Mouse (Mus musculus) liver, embryonic 15.5 days (tissue): ENCODE data around the gene Fv1. TPM values are rescaled to one million over a fixed set of nuclear protein-coding genes. Genes with fewer than 3 reads are reported as not detected.
A peak's percentile ranks its signal among the peaks of the same experiment; 100 is the strongest.
"Not testable (repeated sequence)": the region's sequence is repeated elsewhere in the genome, so short reads cannot be mapped to it uniquely, and the experiment has no call there.

Experiments
- ATAC-seq: fragments of 200-750 bp; cut with Nextera tagmentation; 2 replicates; pipeline ENCODE4 v1.8.0; 2017; ENCODE audit warnings: moderate number of reproducible peaks, mild to moderate bottlenecking, moderate library complexity; ENCODE audit not compliant: insufficient read depth
- H3K27ac ChIP-seq: fragments of 300-500 bp; sonication (generic); replicated peaks from 2 replicates; pipeline ENCODE4 v1.5.1; 2015; ENCODE audit warnings: mild to moderate bottlenecking, inconsistent platforms
- H3K27me3 ChIP-seq: fragments of 300-500 bp; sonication (generic); 2 replicates; pipeline ENCODE4 v1.6.1; 2015; ENCODE audit warnings: mild to moderate bottlenecking, inconsistent platforms
- H3K36me3 ChIP-seq: fragments of 300-500 bp; sonication (generic); replicated peaks from 2 replicates; pipeline ENCODE4 v1.6.1; 2015; ENCODE audit warnings: moderate library complexity, mild to moderate bottlenecking, inconsistent platforms
- H3K4me1 ChIP-seq: fragments of 300-500 bp; sonication (generic); replicated peaks from 2 replicates; pipeline ENCODE4 v1.6.1; 2015; ENCODE audit warnings: inconsistent platforms
- H3K4me2 ChIP-seq: fragments of 300-500 bp; sonication (generic); 2 replicates; pipeline ENCODE4 v1.6.1; 2015; ENCODE audit warnings: moderate library complexity, mild to moderate bottlenecking, inconsistent platforms
- H3K4me3 ChIP-seq: fragments of 300-500 bp; sonication (generic); replicated peaks from 2 replicates; pipeline ENCODE4 v1.5.1; 2015; ENCODE audit warnings: mild to moderate bottlenecking, inconsistent platforms
- H3K9ac ChIP-seq: fragments of 300-500 bp; sonication (generic); 2 replicates; pipeline ENCODE4 v1.6.1; 2015; ENCODE audit warnings: moderate library complexity, mild to moderate bottlenecking, inconsistent platforms
- H3K9me3 ChIP-seq: fragments of 300-500 bp; sonication (generic); replicated peaks from 2 replicates; pipeline ENCODE4 v1.6.1; 2016; ENCODE audit warnings: inconsistent platforms
- WGBS: fragments of 180-500 bp; shearing (Covaris S2); methylation state at CpG from one replicate; pipeline ENCODE4 v1.1.7; 2015; ENCODE audit warnings: mixed read lengths; ENCODE audit not compliant: insufficient replicate concordance; 5-methylcytosine and 5-hydroxymethylcytosine counted together
- polyA plus RNA-seq: library from polyadenylated mRNA; unstranded; fragments of >200 nt; fragmentation: Nextera tagmentation; extraction: Ambion mirVana; gene quantifications from 2 replicates; pipeline ENCODE4 v1.2.1, GENCODE M21; 2015

Gene Fv1
- polyA plus RNA-seq = 2.1 TPM in 2 replicates

DNA sequence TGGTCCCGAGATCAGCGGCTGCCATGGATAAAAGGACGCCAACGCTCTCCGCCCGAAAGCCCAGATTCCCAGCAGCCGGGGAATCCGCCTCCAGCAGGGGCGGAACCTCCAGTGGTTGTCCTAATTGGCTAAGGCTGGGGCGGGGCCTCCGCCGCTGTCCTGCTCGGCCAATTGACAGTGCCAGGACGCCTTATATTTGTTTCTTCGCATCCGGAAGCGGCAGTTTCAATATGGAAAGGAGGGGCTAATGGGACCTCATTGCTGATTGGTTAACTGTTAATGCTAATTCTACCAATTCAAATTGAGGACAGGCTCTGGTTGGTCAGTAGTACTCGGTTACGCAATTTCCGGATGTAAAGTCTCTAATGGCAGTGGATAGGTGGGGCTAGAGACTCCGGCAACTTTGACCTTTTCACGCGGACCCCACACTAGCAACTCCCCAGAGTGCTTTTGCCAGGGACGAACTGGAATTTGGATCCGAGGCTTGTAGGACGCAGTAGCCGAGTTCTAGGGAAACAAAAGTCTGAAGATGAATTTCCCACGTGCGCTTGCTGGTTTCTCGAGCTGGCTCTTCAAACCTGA, at the start of gene Fv1, which contains the start of gene Miip:
Fv1 (plus strand) TSS at position 530 of the 582 bp plus-strand sequence.
Miip (minus strand) TSS at position 367 of the 582 bp plus-strand sequence.
- H3K4me3 ChIP-seq = peak within 1 kb of the TSS; percentile 87
- H3K4me1 ChIP-seq = peaks cover 43% of the 10 kb centered on the region
- H3K4me2 ChIP-seq = peak within 1 kb of the TSS; percentile 83
- peaks cover 45% of the 10 kb centered on the region for H3K36me3 ChIP-seq
- peak within 1 kb of the TSS; percentile 84 for H3K9ac ChIP-seq
- H3K27ac ChIP-seq = peak within 1 kb of the TSS; percentile 84
- H3K9me3 ChIP-seq = no peaks in the 10 kb centered on the region
- no peaks in the 10 kb centered on the region for H3K27me3 ChIP-seq
- WGBS = under 1% methylated on average over 30 of the region's 30 CpGs
- peak; percentile 98 for ATAC-seq

DNA sequence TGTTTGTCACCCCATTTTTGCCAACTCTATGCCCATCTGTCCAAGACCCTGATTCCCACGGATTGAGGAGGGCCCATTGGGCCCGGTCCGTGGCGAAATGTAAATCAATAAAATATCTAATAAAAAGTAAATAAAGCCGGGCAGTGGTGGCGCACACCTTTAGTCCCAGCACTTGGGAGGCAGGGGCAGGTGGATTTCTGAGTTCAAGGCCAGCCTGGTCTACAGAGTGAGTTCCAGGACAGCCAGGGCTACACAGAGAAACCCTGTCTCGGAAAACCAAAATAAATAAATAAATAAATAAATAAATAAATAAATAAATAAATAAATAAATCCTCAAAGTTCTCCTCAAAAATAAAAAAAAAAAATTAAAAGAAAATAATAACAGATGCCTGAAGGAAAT, 49.1 kb upstream of the Fv1 start:
- 64% methylated on average over 7 of the region's 7 CpGs for WGBS
- not testable (repeated sequence) for H3K9me3 ChIP-seq, H3K4me1 ChIP-seq, H3K9ac ChIP-seq, H3K27me3 ChIP-seq, H3K27ac ChIP-seq, H3K4me3 ChIP-seq, ATAC-seq, H3K36me3 ChIP-seq, H3K4me2 ChIP-seq

DNA sequence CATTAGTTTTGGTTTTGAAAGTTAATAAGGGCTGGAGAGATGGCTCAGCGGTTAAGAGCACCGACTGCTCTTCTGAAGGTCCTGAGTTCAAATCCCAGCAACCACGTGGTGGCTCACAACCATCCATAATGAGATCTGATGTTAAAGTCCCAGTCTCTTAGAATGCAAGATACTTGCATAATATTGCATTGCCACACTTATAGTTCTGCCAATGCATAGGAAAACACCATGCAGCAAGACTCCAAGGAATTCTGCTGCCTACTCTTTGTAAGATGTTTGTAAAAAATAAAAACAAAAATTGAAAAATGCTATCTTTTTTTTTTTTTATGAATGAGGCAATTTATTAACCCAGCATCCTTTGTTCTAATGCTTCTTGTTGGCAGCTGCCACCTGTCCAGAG, 47.4 kb upstream of the Fv1 start:
- H3K4me1 ChIP-seq, ATAC-seq: not testable (repeated sequence)
- 65% methylated on average over 3 of the region's 3 CpGs for WGBS

DNA sequence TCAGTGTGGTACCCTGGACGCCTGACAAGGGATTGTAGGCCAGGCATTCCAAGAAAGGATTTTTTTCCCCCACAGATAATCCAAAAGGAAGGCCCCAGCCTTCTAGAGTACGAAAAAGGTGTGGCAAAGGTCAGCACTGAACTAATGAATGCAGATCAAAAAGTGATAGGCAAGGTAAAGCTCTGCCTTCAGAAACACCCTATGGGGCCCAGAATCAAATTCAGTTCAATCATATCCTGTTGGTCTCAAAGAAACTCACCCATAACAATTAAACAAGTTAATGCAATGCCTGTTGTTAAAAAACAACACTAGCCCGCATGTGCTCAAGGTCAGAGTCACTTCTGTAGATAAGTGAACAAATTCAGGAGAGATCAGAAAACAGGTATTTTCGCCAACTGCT, 44.4 kb upstream of the Fv1 start:
- no peak overlapping the region for H3K4me2 ChIP-seq
- H3K9ac ChIP-seq = no peak overlapping the region
- peaks cover 40% of the 10 kb centered on the region for H3K36me3 ChIP-seq
- H3K27me3 ChIP-seq = no peaks in the 10 kb centered on the region
- 65% methylated on average over 4 of the region's 4 CpGs for WGBS
- peaks cover 6% of the 10 kb centered on the region for H3K9me3 ChIP-seq
- no peaks in the 10 kb centered on the region for H3K4me1 ChIP-seq
- no peak overlapping the region for H3K4me3 ChIP-seq
- H3K27ac ChIP-seq = no peak overlapping the region
- no peak for ATAC-seq

More for the DNA sequence above, 47.4 kb upstream of the Fv1 start:
- H3K9ac ChIP-seq, H3K27me3 ChIP-seq, H3K4me3 ChIP-seq, H3K27ac ChIP-seq, H3K9me3 ChIP-seq, H3K4me2 ChIP-seq: not testable (repeated sequence)
- H3K36me3 ChIP-seq = peaks cover 19% of the 10 kb centered on the region

DNA sequence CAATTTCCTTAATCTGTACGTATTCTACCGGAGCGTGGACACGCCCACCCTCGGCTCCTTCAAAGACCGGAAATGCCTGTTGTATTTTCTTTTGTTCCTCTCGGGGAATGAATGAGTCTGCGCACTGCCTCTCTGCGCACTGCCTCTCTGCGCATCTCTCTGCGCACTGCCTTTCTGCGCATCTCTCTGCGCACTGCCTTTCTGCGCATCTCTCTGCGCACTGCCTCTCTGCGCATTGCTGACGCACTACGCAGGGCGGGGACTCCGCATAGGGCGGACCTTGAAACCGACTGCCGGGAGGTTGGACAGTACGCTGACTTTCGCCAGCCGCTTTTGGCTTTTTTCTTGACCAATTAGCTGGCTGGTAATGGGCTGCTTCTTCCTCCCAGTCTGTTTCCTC, 29.5 kb upstream of the Fv1 start:
- not testable (repeated sequence) for H3K27me3 ChIP-seq, H3K4me2 ChIP-seq, ATAC-seq, H3K4me1 ChIP-seq, H3K9me3 ChIP-seq, H3K4me3 ChIP-seq, H3K9ac ChIP-seq, H3K27ac ChIP-seq
- 88% methylated on average over 21 of the region's 26 CpGs for WGBS
- H3K36me3 ChIP-seq = peaks cover 12% of the 10 kb centered on the region

DNA sequence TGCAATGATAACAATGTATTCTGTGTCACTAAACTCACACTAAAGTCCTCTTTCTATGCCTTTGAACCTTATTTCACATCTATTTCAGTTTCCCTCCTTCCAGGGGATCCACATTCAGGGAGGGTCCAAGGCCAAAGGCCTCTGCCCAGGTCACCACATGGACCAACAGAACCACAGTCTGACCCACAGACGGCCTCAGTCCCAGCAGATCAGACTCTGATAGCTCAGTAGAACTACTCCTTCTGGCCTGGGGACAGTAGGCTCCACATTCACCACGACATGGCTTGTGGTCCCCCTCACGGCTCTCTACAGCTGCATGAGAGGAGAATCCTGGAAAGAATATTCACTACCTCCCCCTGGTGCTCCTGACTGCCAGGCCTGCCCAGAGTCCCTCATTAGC, 25.9 kb upstream of the Fv1 start:
- 69% methylated on average over 3 of the region's 3 CpGs for WGBS
- no peaks in the 10 kb centered on the region for H3K27me3 ChIP-seq

GRCm38 (mm10) chr4:147847614-147848583, 20.9 kb upstream of the Fv1 start, which contains the start of gene Zfp933:
Gene Zfp933 (minus strand): TSS chr4:147848366.
- 2% methylated on average over 23 of the region's 23 CpGs for WGBS
- Histone ChIP-seq H3K4me1 (peaks cover 17% of the 10 kb centered on the region), H3K4me3 (peak within 1 kb of the TSS; percentile 75), H3K36me3 (no peaks in the 10 kb centered on the region; the same call in 1 of the 2 replicates), H3K9me3 (no peaks in the 10 kb centered on the region), H3K27me3 (no peaks in the 10 kb centered on the region), H3K27ac (no peak within 1 kb of the TSS; the same call in 1 of the 2 replicates), H3K9ac (peak within 1 kb of the TSS; percentile 66), H3K4me2 (peak within 1 kb of the TSS; percentile 77)
- ATAC-seq = peak; percentile 79

More for the DNA sequence above, 25.9 kb upstream of the Fv1 start:
- no peak overlapping the region for H3K9ac ChIP-seq
- H3K4me3 ChIP-seq = no peak overlapping the region
- H3K4me2 ChIP-seq = no peak overlapping the region
- ATAC-seq = no peak
- H3K36me3 ChIP-seq = peaks cover 12% of the 10 kb centered on the region
- no peaks in the 10 kb centered on the region; the same call in 1 of the 2 replicates for H3K9me3 ChIP-seq
- no peak overlapping the region for H3K27ac ChIP-seq
- H3K4me1 ChIP-seq = peaks cover 7% of the 10 kb centered on the region; the same call in 1 of the 2 replicates

- WGBS = 0% methylated on average over 4 of the region's 4 CpGs
- peaks cover 17% of the 10 kb centered on the region for H3K4me1 ChIP-seq
- H3K4me2 ChIP-seq = peak overlapping the region; percentile 77
- no peaks in the 10 kb centered on the region; the same call in 1 of the 2 replicates for H3K36me3 ChIP-seq
- H3K9ac ChIP-seq = peak overlapping the region; percentile 66
- peak overlapping the region; percentile 75 for H3K4me3 ChIP-seq
- H3K9me3 ChIP-seq = no peaks in the 10 kb centered on the region
- no peaks in the 10 kb centered on the region for H3K27me3 ChIP-seq
- H3K27ac ChIP-seq = no peak overlapping the region; the same call in 1 of the 2 replicates
- ATAC-seq = peak; percentile 58
These were observed 20.2 kb upstream of the Fv1 start for GRCm38 (mm10) chr4:147848584-147848991.

DNA sequence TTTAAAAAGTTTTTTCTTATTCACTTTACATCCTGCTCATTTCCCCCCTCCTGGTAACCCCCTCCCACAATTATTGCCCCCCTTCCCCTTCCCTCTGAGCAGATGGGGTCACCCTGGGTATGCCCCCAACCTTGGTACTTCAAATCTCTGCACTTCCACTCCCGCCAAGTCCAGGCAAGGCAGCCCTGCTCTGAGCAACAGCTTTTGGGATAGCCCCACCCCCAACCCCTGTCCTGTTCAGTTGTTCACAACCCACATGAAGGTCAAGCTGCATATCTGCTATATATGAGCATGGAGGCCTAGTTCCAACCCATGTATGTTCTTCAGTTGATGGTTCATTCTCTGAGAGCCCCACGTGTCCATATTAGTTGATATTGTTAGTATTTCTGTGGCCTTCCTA, 18.0 kb upstream of the Fv1 start:
- 61% methylated on average over 2 of the region's 2 CpGs for WGBS

GRCm38 (mm10) chr4:147862051-147862450, 6.7 kb upstream of the Fv1 start:
- Histone ChIP-seq H3K9me3 (no peaks in the 10 kb centered on the region), H3K36me3 (peaks cover 61% of the 10 kb centered on the region), H3K27me3 (no peaks in the 10 kb centered on the region), H3K4me3 (no peak overlapping the region), H3K9ac (no peak overlapping the region), H3K27ac (no peak overlapping the region), H3K4me1 (peaks cover 14% of the 10 kb centered on the region), H3K4me2 (no peak overlapping the region)
- 72% methylated on average over 3 of the region's 3 CpGs for WGBS
- ATAC-seq = no peak

More for the DNA sequence above, 18.0 kb upstream of the Fv1 start:
- no peak for ATAC-seq
- Histone ChIP-seq H3K27me3 (no peaks in the 10 kb centered on the region), H3K27ac (no peak overlapping the region), H3K4me3 (no peak overlapping the region), H3K4me1 (peaks cover 17% of the 10 kb centered on the region), H3K36me3 (no peaks in the 10 kb centered on the region), H3K9ac (no peak overlapping the region), H3K4me2 (no peak overlapping the region), H3K9me3 (no peaks in the 10 kb centered on the region)

DNA sequence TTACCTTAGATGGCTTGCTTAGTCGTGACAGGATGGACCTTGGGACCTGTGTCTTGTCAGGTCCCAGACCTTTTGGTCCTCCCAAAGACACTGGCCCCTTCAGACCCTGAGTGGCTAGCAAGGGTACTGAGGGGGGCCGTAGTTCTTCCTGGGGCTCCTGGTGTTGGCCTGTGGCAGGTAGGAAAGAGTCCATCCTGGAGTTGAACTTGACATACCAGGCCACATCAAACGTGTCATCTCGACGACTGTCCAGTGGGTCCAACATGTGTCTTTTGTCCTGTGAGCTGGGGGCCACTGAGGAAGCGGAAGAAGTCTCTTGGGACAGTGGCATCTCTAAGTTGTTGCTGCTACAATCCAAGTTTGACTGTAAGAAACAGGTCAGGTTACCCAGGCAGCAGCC, 3.1 kb upstream of the Fv1 start:
- no peak for ATAC-seq
- Histone ChIP-seq H3K9me3 (no peaks in the 10 kb centered on the region), H3K36me3 (peaks cover 53% of the 10 kb centered on the region), H3K9ac (no peak overlapping the region), H3K27me3 (no peaks in the 10 kb centered on the region), H3K4me3 (no peak overlapping the region), H3K4me1 (peaks cover 39% of the 10 kb centered on the region), H3K4me2 (no peak overlapping the region), H3K27ac (no peak overlapping the region)
- 86% methylated on average over 6 of the region's 6 CpGs for WGBS
